ENCODE assay signal across 31 mouse cellular contexts in the genomic region with DNA sequence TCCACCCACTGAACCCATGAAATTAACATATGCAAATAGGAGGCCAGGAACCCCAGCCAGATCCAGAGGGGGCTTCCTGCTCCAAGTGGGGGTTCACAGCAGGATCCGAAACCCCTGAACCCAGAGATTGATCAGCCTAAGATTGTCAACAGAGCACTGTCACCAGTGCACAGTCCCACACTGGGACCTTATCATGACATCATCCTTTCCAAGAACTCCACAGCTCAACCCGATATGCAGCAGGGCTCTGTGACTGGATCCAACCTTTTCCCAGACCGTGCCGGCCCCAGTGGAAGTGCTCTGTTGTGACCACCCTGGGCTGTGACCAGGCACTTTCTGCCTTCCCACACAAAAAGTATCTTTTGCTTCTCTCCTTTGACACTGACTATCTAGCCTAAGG. TPM values are rescaled to one million over a fixed set of nuclear protein-coding genes. Genes with fewer than 3 reads are reported as not detected.
DNase-seq lines count a peak whose midpoint lies in the region; ATAC-seq and TF ChIP-seq lines count a peak whose summit lies in the region.
"Had no signal": no experiment of that assay in that cellular context is flagged by ENCODE, and none has a peak within 500 bp of the region (broad histone marks: within the 10 kb centered on the region; RNA-seq: fewer than 3 reads in every experiment).

No protein-coding gene starts in this region.

- 9% methylated on average over 4 of the region's 4 CpGs for WGBS in liver, adult 2 months
- 59% methylated on average over 4 of the region's 4 CpGs for WGBS in intestine, postnatal 0 days
- WGBS in liver, embryonic 15.5 days (ENCODE audit: insufficient replicate concordance) = 42% methylated on average over 4 of the region's 4 CpGs

- H3K9me3 ChIP-seq in intestine, postnatal 0 days (ENCODE audit: control insufficient read depth) = no peaks in the 10 kb centered on the region
- no peaks in the 10 kb centered on the region for H3K9me3 ChIP-seq in liver, embryonic 15.5 days (replicated peaks)
- H3K9me3 ChIP-seq: forebrain, embryonic 10.5 days; heart, embryonic 13.5 days; limb, embryonic 12.5 days had no signal

- no peak overlapping the region for H3K4me3 ChIP-seq in liver, adult 2 months (ENCODE audit: insufficient read depth, low read depth, low read length)
- no peak overlapping the region for H3K4me3 ChIP-seq in intestine, postnatal 0 days (ENCODE audit: low read depth, low read length)
- no peak overlapping the region for H3K4me3 ChIP-seq in liver, embryonic 15.5 days (replicated peaks)
- H3K4me3 ChIP-seq: forebrain, embryonic 10.5 days; heart, embryonic 13.5 days; limb, embryonic 12.5 days had no signal

- peaks cover 29% of the 10 kb centered on the region for H3K4me1 ChIP-seq in liver, adult 2 months (ENCODE audit: control insufficient read depth, insufficient read depth, low read length)
- H3K4me1 ChIP-seq in intestine, postnatal 0 days (replicated peaks; ENCODE audit: control insufficient read depth, insufficient read depth, low read length) = 0 out of 2 replicates have a peak, but pooled peaks cover 4% of the 10 kb centered on the region
- peaks cover 10% of the 10 kb centered on the region; the same call in 1 of the 2 replicates for H3K4me1 ChIP-seq in liver, embryonic 15.5 days (replicated peaks)
- H3K4me1 ChIP-seq: heart, embryonic 13.5 days; limb, embryonic 12.5 days had no signal

- no peak overlapping the region for H3K4me2 ChIP-seq in intestine, postnatal 0 days (replicated peaks; ENCODE audit: low read depth)
- no peak overlapping the region for H3K4me2 ChIP-seq in liver, embryonic 15.5 days
- H3K4me2 ChIP-seq: heart, embryonic 13.5 days; hindbrain, embryonic 14.5 days; limb, embryonic 12.5 days; lung, embryonic 14.5 days; midbrain, embryonic 11.5 days had no signal

- peak overlapping the region; percentile 80 for H3K27ac ChIP-seq in liver, adult 2 months (replicated peaks; ENCODE audit: insufficient read depth, low read depth, low read length)
- H3K27ac ChIP-seq in intestine, postnatal 0 days (ENCODE audit: low read depth, low read length) = no peak overlapping the region
- peak overlapping the region; percentile 61 for H3K27ac ChIP-seq in liver, embryonic 15.5 days (replicated peaks)
- H3K27ac ChIP-seq: forebrain, embryonic 10.5 days; heart, embryonic 13.5 days; hindbrain, embryonic 14.5 days; limb, embryonic 12.5 days; stomach, postnatal 0 days had no signal

- no peaks in the 10 kb centered on the region for H3K27me3 ChIP-seq in liver, adult 2 months (ENCODE audit: control insufficient read depth, insufficient read depth, low read length)
- no peaks in the 10 kb centered on the region for H3K27me3 ChIP-seq in intestine, postnatal 0 days (replicated peaks; ENCODE audit: control insufficient read depth, insufficient read depth, low read length)
- H3K27me3 ChIP-seq in liver, embryonic 15.5 days = no peaks in the 10 kb centered on the region

- H3K36me3 ChIP-seq in liver, adult 2 months (ENCODE audit: control insufficient read depth, insufficient read depth, low read length) = no peaks in the 10 kb centered on the region
- no peaks in the 10 kb centered on the region for H3K36me3 ChIP-seq in intestine, postnatal 0 days (ENCODE audit: control insufficient read depth, insufficient read depth)
- H3K36me3 ChIP-seq in liver, embryonic 15.5 days (replicated peaks) = no peaks in the 10 kb centered on the region
- H3K36me3 ChIP-seq: forebrain, embryonic 10.5 days; heart, embryonic 13.5 days; limb, embryonic 12.5 days had no signal

- no peak for TF ChIP-seq POLR2A in liver, adult 2 months (IDR thresholded peaks at IDR 0.05; ENCODE audit: extremely low read depth, insufficient read depth, low read length)

- H3K9ac ChIP-seq in liver, adult 2 months (ENCODE audit: low read depth, low read length) = peak overlapping the region; percentile 25
- H3K9ac ChIP-seq in intestine, postnatal 0 days (ENCODE audit: low read depth, low read length) = no peak overlapping the region
- H3K9ac ChIP-seq in liver, embryonic 15.5 days = no peak overlapping the region
- H3K9ac ChIP-seq: heart, embryonic 13.5 days; hindbrain, embryonic 14.5 days; limb, embryonic 12.5 days; lung, embryonic 14.5 days had no signal

- no peaks in the 10 kb centered on the region for H3K79me2 ChIP-seq in liver, adult 2 months (ENCODE audit: control insufficient read depth, insufficient read depth, low read length)

- TF ChIP-seq CTCF in liver, adult 2 months (IDR thresholded peaks at IDR 0.05; ENCODE audit: low read depth, low read length) = no peak
- no peak for TF ChIP-seq CTCF in intestine, postnatal 0 days (IDR thresholded peaks at IDR 0.05; ENCODE audit: low read depth)

- DNase-seq in liver, adult 2 months (ENCODE audit: extremely low read depth, low read depth, low spot score) = peak; percentile 56
- no peak for DNase-seq in liver
- DNase-seq in thymus, postnatal 10 days (ENCODE audit: low spot score in 2 of 2) = no peak
- no peak for DNase-seq in right cerebral cortex, postnatal 4 days
- DNase-seq in lung, adult 18-20 months = no peak
- DNase-seq: cerebellum, adult 2 months; cerebellum, postnatal 14 days; heart, postnatal 10 days; layer of hippocampus, adult 9-11 months; lung, embryonic 14.5 days; lung, postnatal 14 days; right cerebral cortex, postnatal 25 days; spleen, adult 18-20 months; thymus, adult 2 months; thymus, postnatal 4 days had no signal

- peak; percentile 41; the same call in 1 of the 2 replicates for ATAC-seq in intestine, postnatal 0 days
- peak; percentile 54; the same call in 1 of the 2 replicates for ATAC-seq in liver, embryonic 15.5 days (ENCODE audit: insufficient read depth)
- ATAC-seq: CD4-positive, CD25-positive, alpha-beta regulatory T cell, adult 4 months; forebrain, embryonic 16.5 days; inflammation-experienced regulatory T-cells, adult 6 months; midbrain, embryonic 16.5 days had no signal

RNA-seq across cellular contexts. Expression of gene Dio3, which starts 57.7 kb away (rescaled TPM):
- total RNA-seq in liver, adult 2 months (2014; rRNA removed) = 0.09 and 0.40 TPM in 2 replicates
- polyA plus RNA-seq in liver, adult 2 months (2012; rRNA removed) = 0.13 and 0.22 TPM in 2 replicates
- 0.21 and 0.31 TPM in 2 replicates for polyA plus RNA-seq in intestine, postnatal 0 days (2015; fragmentation: Nextera tagmentation; extraction: Ambion mirVana)
- polyA plus RNA-seq in liver, embryonic 15.5 days (2015; fragmentation: Nextera tagmentation; extraction: Ambion mirVana) = 0.07 and 0.15 TPM in 2 replicates
- total RNA-seq: heart, adult 8-10 months; heart, postnatal 10 days; hematopoietic stem cell, adult 5-6 weeks; megakaryocyte progenitor cell, adult 5-6 weeks; neutrophil, adult 5-6 weeks had no signal
- polyA plus RNA-seq: CD4-positive, CD25-positive, alpha-beta regulatory T cell, adult 4 months; inflammation-experienced regulatory T-cells, adult 6 months; midbrain, embryonic 11.5 days had no signal
